Mouse (Mus musculus) frontal cortex, postnatal 36 days (tissue): ENCODE results near the gene Vmn2r26.
"Not testable (repeated sequence)": the region's sequence is repeated elsewhere in the genome, so short reads cannot be mapped to it uniquely, and the experiment has no call there.

ENCODE experiments used
- DNase-seq, 2 experiments: peaks; one replicate each; pipeline ENCODE4 v3.0.0; 2022; ENCODE audit warnings: low spot score in 2 of 2

Gene Vmn2r26

GRCm38 (mm10) chr6:124024268-124024667, at the start of gene Vmn2r26:
Gene Vmn2r26 (plus strand): TSS chr6:124024568.
- not testable (repeated sequence) for DNase-seq

DNA sequence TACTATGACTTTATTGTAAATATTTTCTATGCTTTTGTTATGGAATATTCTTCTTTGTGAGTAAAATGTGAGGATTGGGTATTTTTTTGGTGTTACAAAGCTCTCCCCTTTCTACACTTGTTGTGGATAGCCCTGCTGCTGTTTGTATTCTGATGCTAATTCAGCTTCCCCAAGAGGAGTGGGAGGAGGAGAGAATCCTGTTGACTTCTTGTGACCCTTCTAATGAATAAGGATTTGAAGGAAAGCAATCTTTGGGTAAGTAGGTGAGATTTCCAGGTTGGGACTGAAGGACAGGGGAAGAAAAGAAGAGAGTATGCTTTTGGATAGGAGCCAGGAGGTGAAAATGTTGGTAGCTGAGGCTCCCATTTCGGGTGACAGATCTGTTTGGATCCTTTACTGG, 3.5 kb upstream of the Vmn2r26 start:
- no peak for DNase-seq

GRCm38 (mm10) chr6:124048388-124048787, 24.0 kb downstream of the Vmn2r26 start:
- DNase-seq, result no peak

DNA sequence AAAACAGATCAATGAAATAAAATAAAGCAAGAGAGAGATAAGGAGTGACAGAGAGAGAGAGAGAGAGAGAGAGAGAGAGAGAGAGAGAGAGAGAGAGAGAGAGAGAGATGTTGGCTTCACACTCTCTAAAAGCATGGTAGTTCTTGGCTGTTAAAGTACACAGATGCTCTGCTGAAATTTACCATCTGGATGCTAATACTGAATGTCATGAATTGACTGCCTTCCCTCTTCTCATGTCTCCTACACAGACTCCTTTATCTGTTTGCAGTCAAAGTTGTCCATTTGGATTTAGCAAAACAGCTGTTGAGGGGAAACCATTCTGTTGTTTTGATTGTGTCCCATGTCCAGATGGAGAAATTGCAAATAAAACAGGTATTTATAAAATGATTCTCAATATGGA, 29.2 kb downstream of the Vmn2r26 start:
- peak in 1 of 2 experiments; percentile 0 for DNase-seq

- DNase-seq, result no peak
These were observed 78.0 kb downstream of the Vmn2r26 start for GRCm38 (mm10) chr6:124102334-124102733.
